Mouse (Mus musculus) cerebellum, postnatal 10 days (tissue): ENCODE results near the gene Muc3.

Source experiments
- DNase-seq, 2 experiments: peaks; one replicate each; pipeline ENCODE4 v3.0.0; 2021; ENCODE audit warnings: mixed read lengths in 2 of 2

Gene Muc3

GRCm38 (mm10) chr5:137091560-137091959, 57.6 kb downstream of the Muc3 start:
- peak in 1 of 2 experiments; percentile 40 for DNase-seq

GRCm38 (mm10) chr5:137090870-137091269, 58.3 kb downstream of the Muc3 start:
- DNase-seq = peak; percentile 86 to 89

GRCm38 (mm10) chr5:137087410-137087809, 61.7 kb downstream of the Muc3 start:
- DNase-seq = no peak

GRCm38 (mm10) chr5:137085731-137086130, 63.4 kb downstream of the Muc3 start:
- DNase-seq = no peak

GRCm38 (mm10) chr5:137085021-137085420, 64.1 kb downstream of the Muc3 start:
- no peak for DNase-seq
